Mouse (Mus musculus): ENCODE data around the gene Aph1c.

GRCm38 (mm10) chr9:66825990-66826389 is 8.5 kb downstream of the Aph1c start:
- TF ChIP-seq CTCF (IDR thresholded peaks at IDR 0.05; ENCODE audit: extremely low read depth, insufficient read length, insufficient replicate concordance, low read depth, low read length): no peak
- TF ChIP-seq POLR2A (IDR thresholded peaks at IDR 0.05; ENCODE audit: low read depth, low read length): no peak

All from small intestine, adult 2 months (tissue).